Mouse (Mus musculus) limb, embryonic 14.5 days (tissue): ENCODE data around the gene Lst1. TPM values are rescaled to one million over a fixed set of nuclear protein-coding genes. Genes with fewer than 3 reads are reported as not detected.

ENCODE experiments used
- ATAC-seq: fragments of 200-750 bp; cut with Nextera tagmentation; 2 replicates; pipeline ENCODE4 v1.8.0; 2017; ENCODE audit warnings: low read depth, moderate number of reproducible peaks, moderate TSS enrichment; ENCODE audit not compliant: low FRiP score
- DNase-seq: peaks from one replicate; pipeline ENCODE4 v3.0.0-alpha.2; 2015; ENCODE audit warnings: low spot score
- H3K27ac ChIP-seq: fragments of 300-500 bp; sonication (generic); replicated peaks from 2 replicates; pipeline ENCODE4 v1.5.1; 2014; ENCODE audit warnings: low read depth, mild to moderate bottlenecking, low read length, moderate library complexity, mixed read lengths
- H3K27me3 ChIP-seq: fragments of 300-500 bp; sonication (generic); 2 replicates; pipeline ENCODE4 v1.6.1; 2014; ENCODE audit warnings: low read length, mixed read lengths; ENCODE audit not compliant: control insufficient read depth, insufficient read depth
- H3K36me3 ChIP-seq: fragments of 300-500 bp; sonication (generic); 2 replicates; pipeline ENCODE4 v1.6.1; 2014; ENCODE audit warnings: mild to moderate bottlenecking, low read length, moderate library complexity, mixed read lengths; ENCODE audit not compliant: control insufficient read depth, insufficient read depth
- H3K4me1 ChIP-seq: fragments of 300-500 bp; sonication (generic); 2 replicates; pipeline ENCODE4 v1.6.1; 2014; ENCODE audit warnings: antibody characterized with exemption, low read length, mixed read lengths; ENCODE audit not compliant: control insufficient read depth, insufficient read depth
- H3K4me2 ChIP-seq: fragments of 300-500 bp; sonication (generic); replicated peaks from 2 replicates; pipeline ENCODE4 v1.6.1; 2014; ENCODE audit warnings: low read depth, mild to moderate bottlenecking, low read length, moderate library complexity; ENCODE audit not compliant: severe bottlenecking
- H3K4me3 ChIP-seq: fragments of 300-500 bp; sonication (generic); replicated peaks from 2 replicates; pipeline ENCODE4 v1.5.1; 2014; ENCODE audit warnings: low read length
- H3K9ac ChIP-seq: fragments of 300-500 bp; sonication (generic); 2 replicates; pipeline ENCODE4 v1.6.1; 2014; ENCODE audit warnings: mild to moderate bottlenecking, low read depth, low read length, moderate library complexity; ENCODE audit not compliant: severe bottlenecking
- H3K9me3 ChIP-seq: fragments of 300-500 bp; sonication (generic); 2 replicates; pipeline ENCODE4 v1.6.1; 2016; ENCODE audit warnings: low read length; ENCODE audit not compliant: control insufficient read depth
- POLR2A ChIP-seq: fragments of 200-500 bp; IDR thresholded peaks from 2 replicates; pipeline ENCODE4 v1.8.0; 2012; ENCODE audit warnings: inconsistent platforms, mild to moderate bottlenecking, moderate library complexity, borderline replicate concordance; ENCODE audit not compliant: insufficient read depth, insufficient read length; ENCODE audit errors: extremely low read depth
- WGBS: fragments of 180-500 bp; shearing (Covaris S2); extraction: QIAGEN DNeasy Blood & Tissue Kit; methylation state at CpG from one replicate; pipeline ENCODE4 v1.1.7; 2014; 5-methylcytosine and 5-hydroxymethylcytosine counted together
- polyA plus RNA-seq, 2 experiments: library from polyadenylated mRNA; depleted of rRNA in 1 of 2; stranded (reverse) in 1 of 2; unstranded in 1 of 2; fragments of >200 nt; fragmentation: Nextera tagmentation in 1 of 2; extraction: Ambion mirVana in 1 of 2; gene quantifications; 2 replicates each; pipeline versions ENCODE4 v1.2.1 to v1.2.3; 2012 to 2014

Gene Lst1
- polyA plus RNA-seq, 2 experiments: 21.8 to 29.2 TPM

- ATAC-seq (0 out of 2 replicates have a peak, but pooled peaks have one; percentile 27), DNase-seq (no peak)
- H3K27me3 ChIP-seq: no peaks in the 10 kb centered on the region
- WGBS: 92% methylated on average over 25 of the region's 28 CpGs
- no peaks in the 10 kb centered on the region for H3K4me1 ChIP-seq
- peaks cover 31% of the 10 kb centered on the region for H3K36me3 ChIP-seq
- H3K9ac ChIP-seq: no peak within 1 kb of the TSS
- H3K4me3 ChIP-seq: no peak within 1 kb of the TSS
- no peak for TF ChIP-seq POLR2A
- H3K9me3 ChIP-seq: no peaks in the 10 kb centered on the region
- no peak within 1 kb of the TSS for H3K27ac ChIP-seq
- no peak within 1 kb of the TSS for H3K4me2 ChIP-seq
These were observed 32.1 kb upstream of the Lst1 start, which contains the start of gene Gm16181 for GRCm38 (mm10) chr17:35220156-35220952. Gm16181 (plus strand) TSS chr17:35220834.

DNA sequence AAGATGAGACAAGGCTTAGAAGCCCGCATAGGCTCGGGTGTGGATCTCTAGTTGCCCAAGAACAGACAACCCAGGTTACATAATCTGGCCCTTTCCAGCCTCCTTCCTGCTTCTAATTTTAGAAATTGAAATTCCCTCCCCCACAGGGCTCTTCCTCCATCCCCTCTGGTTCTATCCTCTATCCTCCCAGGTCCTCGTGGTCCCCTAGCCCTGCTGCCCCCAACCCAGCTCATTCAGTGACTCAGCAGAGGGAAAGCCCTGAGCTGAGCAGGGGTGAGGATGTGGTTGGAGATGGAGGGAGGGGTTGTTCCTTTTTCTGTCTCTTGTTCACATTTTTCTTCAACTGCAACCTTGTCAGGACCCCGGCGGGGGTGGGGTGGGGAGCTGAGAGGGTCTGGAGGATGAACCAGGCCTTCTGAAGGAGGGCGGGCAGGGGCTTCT lies 31.4 kb upstream of the Lst1 start:
- ATAC-seq: no peak
- no peaks in the 10 kb centered on the region for H3K27me3 ChIP-seq
- no peak overlapping the region for H3K4me3 ChIP-seq
- no peaks in the 10 kb centered on the region for H3K4me1 ChIP-seq
- H3K9me3 ChIP-seq: no peaks in the 10 kb centered on the region
- no peak overlapping the region for H3K9ac ChIP-seq
- H3K27ac ChIP-seq: no peak overlapping the region
- WGBS: 87% methylated on average over 6 of the region's 6 CpGs
- no peak for TF ChIP-seq POLR2A
- no peak overlapping the region for H3K4me2 ChIP-seq
- DNase-seq: no peak
- H3K36me3 ChIP-seq: peaks cover 28% of the 10 kb centered on the region

- H3K4me2 ChIP-seq: no peak overlapping the region
- TF ChIP-seq POLR2A: no peak
- WGBS: 86% methylated on average over 18 of the region's 18 CpGs
- H3K36me3 ChIP-seq: peaks cover 28% of the 10 kb centered on the region
- no peaks in the 10 kb centered on the region for H3K27me3 ChIP-seq
- no peaks in the 10 kb centered on the region for H3K4me1 ChIP-seq
- ATAC-seq: no peak
- H3K9ac ChIP-seq: no peak overlapping the region
- no peak overlapping the region for H3K4me3 ChIP-seq
- DNase-seq: no peak
- H3K27ac ChIP-seq: no peak overlapping the region
- no peaks in the 10 kb centered on the region for H3K9me3 ChIP-seq
These were observed 30.4 kb upstream of the Lst1 start for GRCm38 (mm10) chr17:35218516-35219193.

GRCm38 (mm10) chr17:35213071-35213470 lies 24.8 kb upstream of the Lst1 start:
- ATAC-seq (no peak), DNase-seq (no peak)
- H3K4me1 ChIP-seq: no peaks in the 10 kb centered on the region
- no peak overlapping the region for H3K27ac ChIP-seq
- H3K9me3 ChIP-seq: no peaks in the 10 kb centered on the region
- no peak for TF ChIP-seq POLR2A
- WGBS: 87% methylated on average over 5 of the region's 5 CpGs
- H3K4me2 ChIP-seq: no peak overlapping the region
- H3K36me3 ChIP-seq: no peaks in the 10 kb centered on the region
- no peaks in the 10 kb centered on the region for H3K27me3 ChIP-seq
- no peak overlapping the region for H3K9ac ChIP-seq
- H3K4me3 ChIP-seq: no peak overlapping the region

GRCm38 (mm10) chr17:35210593-35210992 lies 22.4 kb upstream of the Lst1 start:
- H3K36me3 ChIP-seq: no peaks in the 10 kb centered on the region
- WGBS: 64% methylated on average over 3 of the region's 3 CpGs
- H3K4me3 ChIP-seq: no peak overlapping the region
- DNase-seq (no peak), ATAC-seq (no peak)
- no peak overlapping the region for H3K4me2 ChIP-seq
- H3K27me3 ChIP-seq: no peaks in the 10 kb centered on the region
- H3K27ac ChIP-seq: no peak overlapping the region
- no peak overlapping the region for H3K9ac ChIP-seq
- no peaks in the 10 kb centered on the region for H3K9me3 ChIP-seq
- no peak for TF ChIP-seq POLR2A
- no peaks in the 10 kb centered on the region for H3K4me1 ChIP-seq
